Mouse (Mus musculus) neural tube, embryonic 12.5 days (tissue): Measurements from ENCODE around the gene Ccnd3. TPM values are rescaled to one million over a fixed set of nuclear protein-coding genes. Genes with fewer than 3 reads are reported as not detected.

Source experiments
- ATAC-seq: fragments of 200-750 bp; cut with Nextera tagmentation; 2 replicates; pipeline ENCODE4 v1.8.0; 2017; ENCODE audit warnings: low read depth, mild to moderate bottlenecking, moderate TSS enrichment, moderate library complexity; ENCODE audit not compliant: low FRiP score
- H3K27ac ChIP-seq: fragments of 300-500 bp; sonication (generic); 2 replicates; pipeline ENCODE4 v1.5.1; 2016
- H3K27me3 ChIP-seq: fragments of 300-500 bp; sonication (generic); replicated peaks from 2 replicates; pipeline ENCODE4 v1.6.1; 2016; ENCODE audit warnings: mild to moderate bottlenecking
- H3K36me3 ChIP-seq: fragments of 300-500 bp; sonication (generic); 2 replicates; pipeline ENCODE4 v1.6.1; 2016; ENCODE audit warnings: mild to moderate bottlenecking
- H3K4me1 ChIP-seq: fragments of 300-500 bp; sonication (generic); 2 replicates; pipeline ENCODE4 v1.6.1; 2016
- H3K4me2 ChIP-seq: fragments of 300-500 bp; sonication (generic); replicated peaks from 2 replicates; pipeline ENCODE4 v1.6.1; 2016; ENCODE audit warnings: mild to moderate bottlenecking
- H3K4me3 ChIP-seq: fragments of 300-500 bp; sonication (generic); 2 replicates; pipeline ENCODE4 v1.5.1; 2016
- H3K9ac ChIP-seq: fragments of 300-500 bp; sonication (generic); 2 replicates; pipeline ENCODE4 v1.6.1; 2016; ENCODE audit warnings: mild to moderate bottlenecking
- H3K9me3 ChIP-seq: fragments of 300-500 bp; sonication (generic); 2 replicates; pipeline ENCODE4 v1.6.1; 2016; ENCODE audit warnings: mild to moderate bottlenecking
- WGBS: fragments of 180-500 bp; shearing (Covaris S2); methylation state at CpG from one replicate; pipeline ENCODE4 v1.1.7; 2016; 5-methylcytosine and 5-hydroxymethylcytosine counted together
- polyA plus RNA-seq: library from polyadenylated mRNA; unstranded; fragments of >200 nt; fragmentation: Nextera tagmentation; extraction: Ambion mirVana; gene quantifications from 2 replicates; pipeline ENCODE4 v1.2.1, GENCODE M21; 2016

The Ccnd3 gene
- polyA plus RNA-seq, 1 experiment from 2014 or later: 146 TPM

DNA sequence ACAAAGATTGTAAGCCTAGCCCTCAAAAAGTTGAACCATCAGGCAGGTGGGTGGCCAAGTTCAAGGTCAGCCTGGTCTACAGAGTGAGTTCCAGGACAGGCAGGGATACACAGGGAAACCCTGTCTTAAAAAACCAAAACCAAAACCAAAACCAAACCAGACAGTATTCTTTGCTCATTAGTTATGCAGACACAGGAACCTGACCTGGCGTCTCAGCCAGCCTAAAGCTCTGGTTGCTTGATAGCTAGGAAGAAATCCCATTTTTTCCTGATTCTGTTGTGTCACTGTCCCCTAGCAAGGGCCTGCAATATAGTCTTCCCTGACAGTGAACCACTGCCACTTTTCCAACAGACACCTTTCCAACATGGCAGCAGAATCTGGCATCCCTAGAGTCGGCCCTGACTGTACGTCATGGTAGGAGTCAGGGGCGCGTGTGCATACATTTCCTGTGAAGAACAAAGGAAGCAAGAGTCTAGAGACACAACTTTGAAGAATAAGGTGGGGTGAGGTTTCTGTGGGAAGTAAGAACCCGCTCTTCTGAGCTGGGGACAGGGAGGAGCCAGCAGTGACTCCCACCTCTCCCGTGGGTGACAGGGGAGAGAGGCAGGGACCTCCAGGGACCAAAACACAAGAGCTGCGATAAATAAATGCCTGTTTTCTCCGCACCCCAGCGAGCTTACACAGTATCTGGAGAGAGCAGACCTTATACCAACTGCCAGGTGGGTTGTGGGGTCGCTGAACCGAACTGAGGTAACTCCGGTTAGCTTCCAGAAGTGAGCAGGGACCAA, 95.9 kb downstream of the Ccnd3 start:
- no peak overlapping the region for H3K4me2 ChIP-seq
- H3K4me1 ChIP-seq: peaks cover 18% of the 10 kb centered on the region
- no peak overlapping the region for H3K9ac ChIP-seq
- WGBS: 88% methylated on average over 13 of the region's 13 CpGs
- H3K27ac ChIP-seq: no peak overlapping the region
- H3K36me3 ChIP-seq: peaks cover 71% of the 10 kb centered on the region
- no peak overlapping the region for H3K4me3 ChIP-seq
- H3K9me3 ChIP-seq: no peaks in the 10 kb centered on the region
- no peak for ATAC-seq
- no peaks in the 10 kb centered on the region for H3K27me3 ChIP-seq

DNA sequence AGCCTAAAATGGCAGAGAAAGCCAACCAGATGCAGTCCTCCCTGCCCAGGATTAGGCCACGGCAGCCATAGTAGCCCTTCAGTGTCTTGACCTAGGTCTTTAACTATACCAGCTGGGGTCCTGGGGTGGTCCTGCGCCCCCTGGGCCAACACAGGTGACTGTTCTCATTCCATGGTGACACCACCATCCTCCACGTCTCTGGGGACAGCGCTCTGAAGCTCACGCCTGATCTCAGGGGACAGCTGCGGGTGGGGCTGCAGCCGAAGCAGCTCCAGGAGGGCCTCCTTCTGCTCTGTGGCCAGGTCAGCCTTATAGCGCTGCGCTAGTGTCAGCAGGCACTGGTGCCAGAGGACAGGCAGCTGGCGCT, 96.5 kb downstream of the Ccnd3 start:
- 92% methylated on average over 10 of the region's 10 CpGs for WGBS
- H3K27ac ChIP-seq: no peak overlapping the region
- peaks cover 13% of the 10 kb centered on the region for H3K4me1 ChIP-seq
- H3K9me3 ChIP-seq: no peaks in the 10 kb centered on the region
- ATAC-seq: no peak
- peaks cover 76% of the 10 kb centered on the region for H3K36me3 ChIP-seq
- no peak overlapping the region for H3K9ac ChIP-seq
- no peaks in the 10 kb centered on the region for H3K27me3 ChIP-seq
- H3K4me2 ChIP-seq: no peak overlapping the region
- H3K4me3 ChIP-seq: no peak overlapping the region

- no peak for ATAC-seq
- H3K27me3 ChIP-seq: no peaks in the 10 kb centered on the region
- no peak overlapping the region for H3K4me3 ChIP-seq
- H3K27ac ChIP-seq: no peak overlapping the region
- no peak overlapping the region for H3K9ac ChIP-seq
- peaks cover 85% of the 10 kb centered on the region for H3K36me3 ChIP-seq
- H3K9me3 ChIP-seq: no peaks in the 10 kb centered on the region
- no peak overlapping the region for H3K4me2 ChIP-seq
- H3K4me1 ChIP-seq: peaks cover 3% of the 10 kb centered on the region
- WGBS: 95% methylated on average over 11 of the region's 11 CpGs
Observed at GRCm38 (mm10) chr17:47602289-47602688, 97.4 kb downstream of the Ccnd3 start.

DNA sequence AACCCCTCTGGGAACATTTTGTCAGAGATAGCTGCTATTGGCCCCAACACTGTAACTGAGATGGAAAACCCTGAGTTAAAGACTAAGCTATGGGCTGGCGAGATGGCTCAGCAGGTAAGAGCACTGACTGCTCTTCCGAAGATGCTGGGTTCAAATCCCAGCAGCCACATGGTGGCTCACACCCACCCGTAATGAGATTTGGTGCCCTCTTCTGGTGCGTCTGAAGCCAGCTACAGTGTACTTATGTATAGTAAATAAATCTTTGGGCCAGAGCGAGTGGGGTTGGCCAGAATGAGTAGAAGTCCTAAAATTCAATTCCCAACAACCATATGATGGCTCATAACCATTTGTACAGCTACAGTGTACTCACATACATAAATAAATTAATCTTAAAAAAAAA, 101.4 kb downstream of the Ccnd3 start:
- Histone ChIP-seq H3K4me3 (no peak overlapping the region), H3K36me3 (peaks cover 72% of the 10 kb centered on the region), H3K4me2 (no peak overlapping the region), H3K9me3 (no peaks in the 10 kb centered on the region), H3K27me3 (no peaks in the 10 kb centered on the region), H3K9ac (no peak overlapping the region), H3K27ac (no peak overlapping the region), H3K4me1 (peaks cover 9% of the 10 kb centered on the region)
- WGBS: 79% methylated on average over 5 of the region's 5 CpGs
- no peak for ATAC-seq

- peak overlapping the region; percentile 94; the same call in 1 of the 2 replicates for H3K4me2 ChIP-seq
- H3K27me3 ChIP-seq: no peaks in the 10 kb centered on the region
- H3K9me3 ChIP-seq: no peaks in the 10 kb centered on the region
- no peak overlapping the region for H3K4me3 ChIP-seq
- 93% methylated on average over 4 of the region's 4 CpGs for WGBS
- no peak overlapping the region for H3K27ac ChIP-seq
- no peak overlapping the region for H3K9ac ChIP-seq
- ATAC-seq: no peak
- H3K4me1 ChIP-seq: peaks cover 22% of the 10 kb centered on the region
- peaks cover 57% of the 10 kb centered on the region for H3K36me3 ChIP-seq
Observed at GRCm38 (mm10) chr17:47609182-47609581, 104.3 kb downstream of the Ccnd3 start.

- Histone ChIP-seq H3K4me3 (peak within 1 kb of the TSS; percentile 79), H3K4me2 (peak within 1 kb of the TSS; percentile 94), H3K27me3 (no peaks in the 10 kb centered on the region), H3K27ac (no peak within 1 kb of the TSS), H3K9ac (peak within 1 kb of the TSS; percentile 78), H3K4me1 (peaks cover 22% of the 10 kb centered on the region), H3K36me3 (peaks cover 52% of the 10 kb centered on the region), H3K9me3 (no peaks in the 10 kb centered on the region)
- peak; percentile 95 for ATAC-seq
- under 1% methylated on average over 59 of the region's 59 CpGs for WGBS
Observed at GRCm38 (mm10) chr17:47610849-47611660, 106.2 kb downstream of the Ccnd3 start, which contains the start of the genes Bysl, Med20 and Gm20517. Gene Bysl (minus strand): TSS chr17:47611492. Gene Med20 (plus strand): TSS chr17:47611582. Gene Gm20517 (plus strand): TSS chr17:47611589.

DNA sequence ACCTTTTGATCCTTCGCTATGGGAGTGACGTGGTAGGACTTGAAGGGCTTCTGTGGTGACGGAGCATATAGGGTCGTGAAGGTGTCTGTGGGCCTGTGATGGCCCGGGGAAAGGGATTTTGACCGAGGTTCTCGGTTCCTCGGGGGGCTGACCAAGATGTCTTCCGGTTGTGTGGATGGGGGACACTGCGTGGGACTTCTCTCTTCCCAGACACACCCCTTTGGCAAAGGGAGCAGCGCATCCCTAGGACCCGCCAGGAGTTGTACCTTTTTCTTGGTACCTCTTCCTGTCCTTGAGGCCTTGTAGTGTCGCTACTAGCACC, 106.8 kb downstream of the Ccnd3 start:
- WGBS: under 1% methylated on average over 13 of the region's 13 CpGs
- Histone ChIP-seq H3K9ac (peak overlapping the region; percentile 78), H3K4me3 (peak overlapping the region; percentile 79), H3K27ac (no peak overlapping the region), H3K9me3 (no peaks in the 10 kb centered on the region), H3K27me3 (no peaks in the 10 kb centered on the region), H3K4me2 (peak overlapping the region; percentile 94), H3K36me3 (peaks cover 48% of the 10 kb centered on the region), H3K4me1 (peaks cover 22% of the 10 kb centered on the region)
- ATAC-seq: no peak

DNA sequence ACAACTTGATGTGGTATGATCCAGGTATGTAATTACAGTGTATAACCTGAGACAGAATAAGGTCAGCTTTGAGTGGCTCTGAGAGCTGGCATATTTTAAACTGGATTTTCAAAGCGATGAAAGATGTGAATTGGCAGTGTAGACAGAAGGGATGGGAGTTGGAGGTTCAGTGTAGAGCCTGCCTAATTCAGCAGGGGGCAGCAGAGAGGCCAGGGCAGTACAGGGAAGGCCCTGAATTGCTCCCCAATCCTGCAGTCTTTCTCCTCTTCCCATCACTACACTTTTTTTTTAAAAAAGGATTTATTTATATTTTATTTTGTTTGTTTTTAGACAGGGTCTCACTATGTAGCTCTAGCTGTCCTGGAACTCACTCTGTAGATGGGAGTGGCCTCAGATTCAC, 109.2 kb downstream of the Ccnd3 start:
- Histone ChIP-seq H3K4me2 (no peak overlapping the region), H3K9me3 (no peaks in the 10 kb centered on the region), H3K9ac (no peak overlapping the region), H3K27me3 (no peaks in the 10 kb centered on the region), H3K27ac (no peak overlapping the region), H3K4me1 (peaks cover 22% of the 10 kb centered on the region), H3K4me3 (no peak overlapping the region), H3K36me3 (peaks cover 44% of the 10 kb centered on the region)
- 89% methylated on average over 1 of the region's 1 CpGs for WGBS
- no peak for ATAC-seq

DNA sequence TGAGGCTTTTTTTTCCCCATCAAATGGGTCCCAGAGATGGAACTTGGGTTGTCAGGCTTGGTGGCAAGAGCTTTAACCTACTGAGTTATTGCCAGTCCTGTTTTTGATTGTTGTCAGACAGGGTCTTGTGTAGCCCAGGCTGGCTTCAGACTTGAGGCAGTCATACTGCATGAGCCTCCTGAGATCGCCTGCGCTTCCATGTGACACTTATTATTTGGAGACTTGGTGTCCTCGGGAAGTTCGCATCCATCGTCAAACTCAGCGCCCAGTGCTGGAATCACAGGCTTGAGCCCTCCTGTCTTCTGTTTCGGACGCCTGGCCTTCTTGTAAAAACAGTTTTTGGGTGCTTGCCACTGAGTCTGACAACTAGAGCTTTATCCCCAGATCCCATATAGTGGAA, 111.3 kb downstream of the Ccnd3 start:
- no peaks in the 10 kb centered on the region for H3K27me3 ChIP-seq
- no peak overlapping the region for H3K4me3 ChIP-seq
- H3K27ac ChIP-seq: no peak overlapping the region
- ATAC-seq: no peak
- no peak overlapping the region for H3K9ac ChIP-seq
- H3K36me3 ChIP-seq: peaks cover 49% of the 10 kb centered on the region
- H3K9me3 ChIP-seq: no peaks in the 10 kb centered on the region
- no peak overlapping the region for H3K4me2 ChIP-seq
- peaks cover 13% of the 10 kb centered on the region for H3K4me1 ChIP-seq
- WGBS: 95% methylated on average over 8 of the region's 8 CpGs

- WGBS: 91% methylated on average over 4 of the region's 4 CpGs
- H3K4me2 ChIP-seq: no peak overlapping the region
Observed at GRCm38 (mm10) chr17:47616652-47617051, 111.8 kb downstream of the Ccnd3 start.

GRCm38 (mm10) chr17:47617605-47618307, 112.9 kb downstream of the Ccnd3 start:
- H3K4me1 ChIP-seq: peaks cover 4% of the 10 kb centered on the region
- no peak overlapping the region for H3K4me2 ChIP-seq
- no peaks in the 10 kb centered on the region for H3K27me3 ChIP-seq
- WGBS: 93% methylated on average over 9 of the region's 9 CpGs
- no peak for ATAC-seq
- H3K9ac ChIP-seq: no peak overlapping the region
- H3K27ac ChIP-seq: no peak overlapping the region
- peaks cover 64% of the 10 kb centered on the region for H3K36me3 ChIP-seq
- H3K4me3 ChIP-seq: no peak overlapping the region
- H3K9me3 ChIP-seq: no peaks in the 10 kb centered on the region

More at GRCm38 (mm10) chr17:47616652-47617051, 111.8 kb downstream of the Ccnd3 start:
- Histone ChIP-seq H3K36me3 (peaks cover 53% of the 10 kb centered on the region), H3K27ac (no peak overlapping the region), H3K4me1 (peaks cover 13% of the 10 kb centered on the region), H3K27me3 (no peaks in the 10 kb centered on the region), H3K4me3 (no peak overlapping the region), H3K9me3 (no peaks in the 10 kb centered on the region), H3K9ac (no peak overlapping the region)
- ATAC-seq: no peak
